Mouse (Mus musculus) ovary, adult 2 months (tissue): ENCODE results near the gene Notch1. TPM values are rescaled to one million over a fixed set of nuclear protein-coding genes. Genes with fewer than 3 reads are reported as not detected.

ENCODE experiments used
- polyA plus RNA-seq: library from polyadenylated mRNA; depleted of rRNA; stranded (reverse); fragments of >200 nt; gene quantifications from 2 replicates; pipeline ENCODE4 v1.2.3, GENCODE M21; 2012; rRNA removed

Gene Notch1
- 44.5 and 55.4 TPM in 2 replicates for polyA plus RNA-seq

GRCm38 (mm10) chr2:26516275-26516674, at the start of gene Notch1:
TSS of gene Notch1 (minus strand) at chr2:26516663.

GRCm38 (mm10) chr2:26444946-26445665, 71.4 kb downstream of the Notch1 start, which contains the start of gene Sec16a:
TSS of gene Sec16a (minus strand) at chr2:26445216.

GRCm38 (mm10) chr2:26408515-26409356, 107.7 kb downstream of the Notch1 start, which contains the start of gene Inpp5e:
TSS of gene Inpp5e (minus strand) at chr2:26409203.

Other genes starting within 250 kb of the Notch1 start
- gene Ccdc187, start 222.1 kb downstream of the Notch1 start, polyA plus RNA-seq, result 6.9 and 7.1 TPM in 2 replicates
- 106 and 123 TPM in 2 replicates for gene Gpsm1, start 201.1 kb downstream of the Notch1 start, polyA plus RNA-seq
- gene Dnlz, start 164.6 kb downstream of the Notch1 start, polyA plus RNA-seq, result 26.7 and 27.7 TPM in 2 replicates
- 4.7 and 8.1 TPM in 2 replicates for gene Card9, start 155.7 kb downstream of the Notch1 start, polyA plus RNA-seq
- 57.2 and 62.3 TPM in 2 replicates for gene Snapc4, start 136.0 kb downstream of the Notch1 start, polyA plus RNA-seq
- gene Entr1, start 127.3 kb downstream of the Notch1 start, polyA plus RNA-seq, result 106 and 111 TPM in 2 replicates
- gene Pmpca, start 127.3 kb downstream of the Notch1 start, polyA plus RNA-seq, result 36.9 and 47.6 TPM in 2 replicates
- gene Inpp5e, start 107.5 kb downstream of the Notch1 start, polyA plus RNA-seq, result 38.9 and 47.6 TPM in 2 replicates
- 94.3 and 145 TPM in 2 replicates for gene Sec16a, start 71.4 kb downstream of the Notch1 start, polyA plus RNA-seq
- gene Egfl7, start 63.4 kb upstream of the Notch1 start, polyA plus RNA-seq, result 317 and 395 TPM in 2 replicates
- not detected in 2 replicates for gene Gm20532, start 70.0 kb upstream of the Notch1 start, polyA plus RNA-seq
- 145 and 170 TPM in 2 replicates for gene Agpat2, start 87.8 kb upstream of the Notch1 start, polyA plus RNA-seq
- 35.0 and 40.4 TPM in 2 replicates for gene Fam69b, start 111.8 kb upstream of the Notch1 start, polyA plus RNA-seq
- not detected in 2 replicates for gene Lcn4, start 154.6 kb upstream of the Notch1 start, polyA plus RNA-seq